Mouse (Mus musculus): Measurements from ENCODE around the gene Ccer1. TPM values are rescaled to one million over a fixed set of nuclear protein-coding genes. Genes with fewer than 3 reads are reported as not detected.

Gene Ccer1
- polyA plus RNA-seq, 1 experiment = not detected

GRCm38 (mm10) chr10:97693398-97694135, 708 bp downstream of the Ccer1 start:
- Histone ChIP-seq H3K9me3 (peaks cover 20% of the 10 kb centered on the region), H3K36me3 (replicated peaks; ENCODE audit: low read length) (no peaks in the 10 kb centered on the region), H3K4me1 (no peaks in the 10 kb centered on the region), H3K4me3 (replicated peaks) (peak overlapping the region; percentile 12), H3K27me3 (replicated peaks) (no peaks in the 10 kb centered on the region)
- TF ChIP-seq FLI1 (IDR thresholded peaks at IDR 0.05; ENCODE audit: low read length) (no peak), GATA1 (IDR thresholded peaks at IDR 0.05; ENCODE audit: borderline replicate concordance, low read length) (no peak)

- H3K4me1 ChIP-seq = no peaks in the 10 kb centered on the region
- H3K27me3 ChIP-seq (replicated peaks) = no peaks in the 10 kb centered on the region
- H3K36me3 ChIP-seq (replicated peaks; ENCODE audit: low read length) = no peaks in the 10 kb centered on the region
- H3K4me3 ChIP-seq (replicated peaks) = no peak overlapping the region
- H3K9me3 ChIP-seq = no peaks in the 10 kb centered on the region
- TF ChIP-seq GATA1 (IDR thresholded peaks at IDR 0.05; ENCODE audit: borderline replicate concordance, low read length) = no peak
- TF ChIP-seq FLI1 (IDR thresholded peaks at IDR 0.05; ENCODE audit: low read length) = no peak
These were observed 9.5 kb downstream of the Ccer1 start for GRCm38 (mm10) chr10:97702321-97702720.

GRCm38 (mm10) chr10:97704562-97704961, 11.7 kb downstream of the Ccer1 start:
- no peaks in the 10 kb centered on the region for H3K9me3 ChIP-seq
- no peaks in the 10 kb centered on the region for H3K27me3 ChIP-seq (replicated peaks)
- no peaks in the 10 kb centered on the region for H3K4me1 ChIP-seq
- H3K4me3 ChIP-seq (replicated peaks) = no peak overlapping the region
- no peaks in the 10 kb centered on the region for H3K36me3 ChIP-seq (replicated peaks; ENCODE audit: low read length)
- TF ChIP-seq GATA1 (IDR thresholded peaks at IDR 0.05; ENCODE audit: borderline replicate concordance, low read length) (no peak), FLI1 (IDR thresholded peaks at IDR 0.05; ENCODE audit: low read length) (no peak)

- no peak overlapping the region for H3K4me3 ChIP-seq (replicated peaks)
- H3K9me3 ChIP-seq = no peaks in the 10 kb centered on the region
- no peaks in the 10 kb centered on the region for H3K27me3 ChIP-seq (replicated peaks)
- no peak for TF ChIP-seq GATA1 (IDR thresholded peaks at IDR 0.05; ENCODE audit: borderline replicate concordance, low read length)
- TF ChIP-seq FLI1 (IDR thresholded peaks at IDR 0.05; ENCODE audit: low read length) = no peak
- H3K36me3 ChIP-seq (replicated peaks; ENCODE audit: low read length) = no peaks in the 10 kb centered on the region
- H3K4me1 ChIP-seq = no peaks in the 10 kb centered on the region
These were observed 19.8 kb downstream of the Ccer1 start for GRCm38 (mm10) chr10:97712687-97713086.

GRCm38 (mm10) chr10:97714584-97714983, 21.7 kb downstream of the Ccer1 start:
- Histone ChIP-seq H3K4me1 (no peaks in the 10 kb centered on the region), H3K27me3 (replicated peaks) (no peaks in the 10 kb centered on the region), H3K4me3 (replicated peaks) (no peak overlapping the region), H3K9me3 (no peaks in the 10 kb centered on the region), H3K36me3 (replicated peaks; ENCODE audit: low read length) (no peaks in the 10 kb centered on the region)
- TF ChIP-seq FLI1 (IDR thresholded peaks at IDR 0.05; ENCODE audit: low read length) = no peak
- TF ChIP-seq GATA1 (IDR thresholded peaks at IDR 0.05; ENCODE audit: borderline replicate concordance, low read length) = no peak

GRCm38 (mm10) chr10:97715289-97715906, 22.5 kb downstream of the Ccer1 start:
- Histone ChIP-seq H3K4me1 (no peaks in the 10 kb centered on the region), H3K9me3 (no peaks in the 10 kb centered on the region), H3K27me3 (replicated peaks) (no peaks in the 10 kb centered on the region), H3K36me3 (replicated peaks; ENCODE audit: low read length) (no peaks in the 10 kb centered on the region), H3K4me3 (replicated peaks) (no peak overlapping the region)
- TF ChIP-seq FLI1 (IDR thresholded peaks at IDR 0.05; ENCODE audit: low read length) = no peak
- no peak for TF ChIP-seq GATA1 (IDR thresholded peaks at IDR 0.05; ENCODE audit: borderline replicate concordance, low read length)

GRCm38 (mm10) chr10:97717233-97717632, 24.4 kb downstream of the Ccer1 start:
- Histone ChIP-seq H3K4me3 (replicated peaks) (no peak overlapping the region), H3K4me1 (no peaks in the 10 kb centered on the region), H3K36me3 (replicated peaks; ENCODE audit: low read length) (no peaks in the 10 kb centered on the region), H3K27me3 (replicated peaks) (no peaks in the 10 kb centered on the region), H3K9me3 (no peaks in the 10 kb centered on the region)
- TF ChIP-seq GATA1 (IDR thresholded peaks at IDR 0.05; ENCODE audit: borderline replicate concordance, low read length) (no peak), FLI1 (IDR thresholded peaks at IDR 0.05; ENCODE audit: low read length) (no peak)

GRCm38 (mm10) chr10:97718021-97718420, 25.2 kb downstream of the Ccer1 start:
- H3K9me3 ChIP-seq = peaks cover 4% of the 10 kb centered on the region
- H3K27me3 ChIP-seq (replicated peaks) = no peaks in the 10 kb centered on the region
- no peaks in the 10 kb centered on the region for H3K4me1 ChIP-seq
- no peaks in the 10 kb centered on the region for H3K36me3 ChIP-seq (replicated peaks; ENCODE audit: low read length)
- TF ChIP-seq GATA1 (IDR thresholded peaks at IDR 0.05; ENCODE audit: borderline replicate concordance, low read length) = no peak
- TF ChIP-seq FLI1 (IDR thresholded peaks at IDR 0.05; ENCODE audit: low read length) = no peak
- no peak overlapping the region for H3K4me3 ChIP-seq (replicated peaks)

GRCm38 (mm10) chr10:97720625-97721024, 27.8 kb downstream of the Ccer1 start:
- no peaks in the 10 kb centered on the region for H3K4me1 ChIP-seq
- H3K9me3 ChIP-seq = peaks cover 4% of the 10 kb centered on the region
- H3K36me3 ChIP-seq (replicated peaks; ENCODE audit: low read length) = no peaks in the 10 kb centered on the region
- TF ChIP-seq GATA1 (IDR thresholded peaks at IDR 0.05; ENCODE audit: borderline replicate concordance, low read length) (no peak), FLI1 (IDR thresholded peaks at IDR 0.05; ENCODE audit: low read length) (no peak)
- H3K4me3 ChIP-seq (replicated peaks) = no peak overlapping the region
- no peaks in the 10 kb centered on the region for H3K27me3 ChIP-seq (replicated peaks)

GRCm38 (mm10) chr10:97722709-97723108, 29.9 kb downstream of the Ccer1 start:
- no peak overlapping the region for H3K4me3 ChIP-seq (replicated peaks)
- peaks cover 4% of the 10 kb centered on the region for H3K9me3 ChIP-seq
- TF ChIP-seq GATA1 (IDR thresholded peaks at IDR 0.05; ENCODE audit: borderline replicate concordance, low read length) = no peak
- TF ChIP-seq FLI1 (IDR thresholded peaks at IDR 0.05; ENCODE audit: low read length) = no peak
- H3K27me3 ChIP-seq (replicated peaks) = no peaks in the 10 kb centered on the region
- H3K4me1 ChIP-seq = no peaks in the 10 kb centered on the region
- no peaks in the 10 kb centered on the region for H3K36me3 ChIP-seq (replicated peaks; ENCODE audit: low read length)

Measured in megakaryocyte, embryonic 14.5 days (primary cell).